Mouse (Mus musculus): ENCODE data around the gene Pim2. TPM values are rescaled to one million over a fixed set of nuclear protein-coding genes. Genes with fewer than 3 reads are reported as not detected.

Pim2 gene
- polyA plus RNA-seq (2015; fragmentation: Nextera tagmentation; extraction: Ambion mirVana), result 13.0 and 13.3 TPM in 2 replicates

DNA sequence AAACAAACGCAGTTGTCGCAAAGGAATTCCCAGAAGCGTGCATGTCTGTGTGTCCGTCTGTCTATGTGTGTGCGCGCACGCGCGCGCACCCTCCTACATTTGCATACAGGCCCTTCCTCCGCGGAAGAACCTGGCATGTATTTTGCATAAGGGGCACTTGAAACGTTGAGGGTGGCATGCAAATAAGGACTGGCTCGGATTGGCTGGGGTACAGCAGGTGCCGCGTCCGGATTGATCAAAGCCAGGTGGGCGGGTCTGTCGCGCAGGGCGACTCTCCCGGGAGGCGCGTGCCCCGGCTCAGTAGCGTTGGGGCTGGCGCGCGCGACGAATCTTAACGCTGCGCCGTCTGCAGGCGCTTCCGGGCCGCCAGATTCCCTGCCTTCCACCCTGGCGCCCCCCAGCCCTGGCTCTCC is at the start of gene Pim2:
Gene Pim2, plus strand, starts transcription at position 256 of the 413 bp plus-strand sequence.
- no peaks in the 10 kb centered on the region for H3K9me3 ChIP-seq (replicated peaks)
- peak; percentile 93 for ATAC-seq
- peaks cover 10% of the 10 kb centered on the region; the same call in 1 of the 2 replicates for H3K4me1 ChIP-seq
- peaks cover 19% of the 10 kb centered on the region for H3K36me3 ChIP-seq (ENCODE audit: poor library complexity, severe bottlenecking)
- whole genome bisulfite sequencing, result 14% methylated on average over 31 of the region's 38 CpGs
- no peaks in the 10 kb centered on the region for H3K27me3 ChIP-seq
- H3K4me3 ChIP-seq, result peak within 1 kb of the TSS; percentile 49
- peak within 1 kb of the TSS; percentile 68 for H3K9ac ChIP-seq
- no peak within 1 kb of the TSS; the same call in 1 of the 2 replicates for H3K27ac ChIP-seq
- peak within 1 kb of the TSS; percentile 85 for H3K4me2 ChIP-seq

DNA sequence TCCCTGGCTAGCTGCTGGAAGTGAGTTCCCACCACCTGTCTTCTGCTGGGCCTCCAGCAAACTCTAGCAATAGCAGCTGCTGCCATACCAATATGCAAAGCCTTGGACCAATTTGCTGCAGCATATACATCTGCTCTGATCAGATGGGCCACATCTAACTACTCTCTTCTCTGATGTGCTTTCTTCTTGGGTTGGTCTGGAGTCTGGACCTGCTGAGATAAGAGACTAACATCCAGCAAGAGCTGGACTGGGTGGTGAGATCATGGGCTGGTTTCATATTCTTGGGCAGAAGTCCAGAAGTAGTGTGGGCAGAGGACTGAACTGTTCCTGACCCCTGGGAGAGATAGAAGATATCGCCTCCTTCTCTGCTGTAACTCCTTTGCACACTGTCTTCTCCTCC is 40.9 kb upstream of the Pim2 start:
- WGBS, result 100% methylated on average over 1 of the region's 1 CpGs
- H3K36me3 ChIP-seq (ENCODE audit: poor library complexity, severe bottlenecking), result no peaks in the 10 kb centered on the region

DNA sequence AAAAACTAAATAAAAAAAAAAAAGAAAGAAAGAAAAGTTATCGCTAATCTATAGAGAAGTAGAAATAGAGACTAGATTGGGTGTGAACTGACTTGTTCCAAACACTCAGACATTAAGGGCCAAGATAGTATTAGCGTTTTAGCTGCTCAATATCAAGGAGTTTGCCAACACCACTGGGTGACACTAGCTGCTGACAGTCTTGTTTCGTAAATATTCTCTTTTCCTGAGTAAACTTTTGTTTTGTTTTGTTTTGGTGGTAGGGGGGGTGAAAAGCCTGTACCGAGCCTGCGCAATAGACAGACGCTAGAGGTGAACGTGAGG is 37.3 kb upstream of the Pim2 start:
- ATAC-seq, result no peak; the same call in 1 of the 2 replicates
- Histone ChIP-seq H3K4me1 (peaks cover 21% of the 10 kb centered on the region), H3K9ac (no peak overlapping the region), H3K9me3 (replicated peaks) (no peaks in the 10 kb centered on the region), H3K4me3 (peak overlapping the region; percentile 75), H3K36me3 (ENCODE audit: poor library complexity, severe bottlenecking) (no peaks in the 10 kb centered on the region), H3K27ac (no peak overlapping the region), H3K4me2 (peak overlapping the region; percentile 51), H3K27me3 (no peaks in the 10 kb centered on the region)
- 19% methylated on average over 7 of the region's 7 CpGs for WGBS

More for the DNA sequence above, 40.9 kb upstream of the Pim2 start:
- no peak overlapping the region for H3K9ac ChIP-seq
- H3K4me2 ChIP-seq, result no peak overlapping the region
- no peak for ATAC-seq
- no peaks in the 10 kb centered on the region for H3K9me3 ChIP-seq (replicated peaks)
- no peak overlapping the region for H3K27ac ChIP-seq
- no peaks in the 10 kb centered on the region for H3K4me1 ChIP-seq
- no peak overlapping the region for H3K4me3 ChIP-seq
- no peaks in the 10 kb centered on the region for H3K27me3 ChIP-seq

DNA sequence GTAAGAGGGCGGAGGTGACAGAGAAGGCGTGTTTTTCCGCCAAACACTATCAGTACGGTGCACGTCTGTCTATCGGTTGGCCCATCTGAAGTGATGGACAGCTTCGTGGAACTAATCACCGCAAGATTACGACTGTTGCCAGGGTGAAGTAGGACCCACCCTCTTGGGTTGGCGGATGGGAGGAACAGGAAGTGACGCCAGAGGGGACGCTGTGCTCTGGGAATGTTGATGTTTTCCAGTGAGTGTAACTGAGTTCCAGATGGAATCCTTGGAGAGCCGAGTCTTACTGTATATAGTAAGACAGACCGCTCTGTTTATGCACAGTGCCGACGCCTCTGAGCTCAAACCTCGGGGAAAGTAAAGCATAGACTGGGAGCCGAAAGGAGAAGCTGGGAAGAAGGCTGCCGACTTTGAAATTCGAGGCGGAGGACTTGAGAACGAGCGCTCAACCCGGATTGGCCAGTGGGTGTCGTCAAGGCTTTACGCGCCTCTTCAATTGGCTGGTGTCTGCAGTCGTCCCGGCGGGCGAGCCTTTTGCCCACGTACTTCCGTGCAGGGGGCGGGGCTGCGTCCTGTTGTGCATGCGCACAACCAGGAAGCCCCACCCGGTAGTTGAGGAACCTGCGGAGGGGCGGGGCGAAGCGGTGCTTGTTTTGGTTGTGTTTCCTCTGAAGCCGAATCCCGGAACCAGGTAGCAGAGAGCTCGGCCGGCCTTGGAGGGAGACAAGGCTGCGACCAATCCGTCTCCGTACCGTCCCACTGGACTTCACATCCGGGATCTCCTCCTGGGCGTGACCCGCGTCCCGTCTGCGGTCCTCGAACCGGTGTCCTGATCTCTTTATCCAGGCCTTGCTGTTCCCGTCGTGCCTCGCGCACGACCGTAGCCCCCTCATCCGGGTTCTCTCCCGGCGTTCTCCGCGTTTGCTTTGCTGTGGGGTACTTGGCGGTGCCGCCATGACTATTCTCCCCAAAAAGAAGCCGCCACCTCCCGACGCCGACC is 36.6 kb upstream of the Pim2 start, which contains the start of gene Otud5:
Gene Otud5, plus strand, starts transcription at position 202 of the 1,000 bp plus-strand sequence.
- H3K27ac ChIP-seq, result peak within 1 kb of the TSS; percentile 85
- ATAC-seq, result peak; percentile 99
- no peaks in the 10 kb centered on the region for H3K9me3 ChIP-seq (replicated peaks)
- peaks cover 21% of the 10 kb centered on the region for H3K4me1 ChIP-seq
- H3K9ac ChIP-seq, result peak within 1 kb of the TSS; percentile 84
- no peaks in the 10 kb centered on the region for H3K27me3 ChIP-seq
- H3K36me3 ChIP-seq (ENCODE audit: poor library complexity, severe bottlenecking), result no peaks in the 10 kb centered on the region
- WGBS, result 15% methylated on average over 71 of the region's 74 CpGs
- H3K4me3 ChIP-seq, result peak within 1 kb of the TSS; percentile 75
- H3K4me2 ChIP-seq, result peak within 1 kb of the TSS; percentile 77

DNA sequence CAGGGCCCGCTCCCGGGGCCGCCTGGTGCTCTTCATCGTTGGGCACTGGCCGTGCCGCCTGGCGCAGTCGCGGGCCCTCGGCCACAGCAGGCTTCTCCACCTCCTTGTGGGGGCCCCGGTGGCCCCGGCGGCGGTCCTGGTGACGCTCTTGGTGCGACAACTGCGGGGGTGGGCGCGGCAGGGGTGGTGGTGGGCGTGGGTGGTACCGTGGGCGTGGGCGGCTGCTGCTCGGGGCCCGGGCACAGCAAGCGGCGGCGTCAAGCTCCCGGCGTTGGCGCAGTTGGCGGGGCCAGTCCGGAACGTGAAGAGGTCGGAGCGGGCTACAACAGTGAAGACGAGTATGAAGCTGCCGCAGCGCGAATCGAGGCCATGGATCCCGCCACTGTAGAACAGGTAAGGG is 35.7 kb upstream of the Pim2 start:
- Histone ChIP-seq H3K4me1 (peaks cover 21% of the 10 kb centered on the region), H3K4me2 (peak overlapping the region; percentile 77), H3K36me3 (ENCODE audit: poor library complexity, severe bottlenecking) (no peaks in the 10 kb centered on the region), H3K27me3 (no peaks in the 10 kb centered on the region), H3K4me3 (peak overlapping the region; percentile 75), H3K9me3 (replicated peaks) (no peaks in the 10 kb centered on the region), H3K9ac (peak overlapping the region; percentile 84), H3K27ac (peak overlapping the region; percentile 85)
- WGBS, result 30% methylated on average over 26 of the region's 42 CpGs
- no peak for ATAC-seq

DNA sequence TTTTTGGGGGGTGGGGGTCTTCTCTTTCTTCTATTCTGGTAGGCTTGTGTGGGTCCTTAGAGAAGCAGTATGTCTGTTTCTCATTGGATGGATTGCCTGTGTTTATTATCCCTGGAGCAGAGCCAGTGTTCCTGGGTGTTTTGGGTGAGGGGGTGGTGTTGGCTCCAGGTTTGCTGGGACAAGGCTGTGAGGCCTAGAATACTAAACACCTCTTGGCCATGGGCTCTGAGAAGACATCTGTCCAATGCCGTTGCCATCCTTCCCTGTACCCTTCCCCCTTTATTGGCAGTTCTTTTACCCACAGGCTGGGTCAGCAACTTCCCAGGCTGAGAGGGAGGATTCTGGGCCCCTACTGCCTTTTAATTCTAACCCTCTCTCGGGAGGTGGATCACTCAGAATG is 30.2 kb upstream of the Pim2 start:
- no peak for ATAC-seq
- Histone ChIP-seq H3K27ac (no peak overlapping the region), H3K9me3 (replicated peaks) (no peaks in the 10 kb centered on the region), H3K4me1 (peaks cover 18% of the 10 kb centered on the region), H3K36me3 (ENCODE audit: poor library complexity, severe bottlenecking) (0 out of 2 replicates have a peak, but pooled peaks cover 9% of the 10 kb centered on the region), H3K9ac (no peak overlapping the region), H3K4me2 (no peak overlapping the region), H3K27me3 (no peaks in the 10 kb centered on the region), H3K4me3 (no peak overlapping the region)
- 79% methylated on average over 2 of the region's 2 CpGs for WGBS

DNA sequence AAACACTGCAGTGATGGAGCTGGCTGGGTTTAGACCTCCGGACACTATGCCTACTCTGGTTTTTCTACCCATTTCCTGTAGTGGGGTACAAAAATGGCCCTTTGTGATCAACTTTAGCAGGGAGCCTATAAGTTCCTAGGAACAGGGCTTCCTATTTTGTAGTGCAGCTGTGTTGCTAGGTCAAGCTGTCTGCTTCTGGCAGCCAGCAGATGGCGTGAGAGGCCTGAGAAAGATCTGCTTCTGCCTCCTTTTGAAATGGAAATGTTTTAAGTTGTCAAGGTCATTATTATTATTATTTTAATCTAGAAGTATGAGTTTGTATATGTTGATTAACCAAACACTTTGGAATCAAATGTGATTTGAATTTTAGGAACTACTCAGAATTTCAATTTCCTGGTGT is 23.5 kb upstream of the Pim2 start:
- Histone ChIP-seq H3K4me2 (no peak overlapping the region), H3K27me3 (no peaks in the 10 kb centered on the region), H3K4me1 (no peaks in the 10 kb centered on the region), H3K36me3 (ENCODE audit: poor library complexity, severe bottlenecking) (0 out of 2 replicates have a peak, but pooled peaks cover 14% of the 10 kb centered on the region), H3K4me3 (no peak overlapping the region), H3K9ac (no peak overlapping the region), H3K27ac (no peak overlapping the region), H3K9me3 (replicated peaks) (no peaks in the 10 kb centered on the region)
- no peak for ATAC-seq
- 53% methylated on average over 2 of the region's 2 CpGs for WGBS

DNA sequence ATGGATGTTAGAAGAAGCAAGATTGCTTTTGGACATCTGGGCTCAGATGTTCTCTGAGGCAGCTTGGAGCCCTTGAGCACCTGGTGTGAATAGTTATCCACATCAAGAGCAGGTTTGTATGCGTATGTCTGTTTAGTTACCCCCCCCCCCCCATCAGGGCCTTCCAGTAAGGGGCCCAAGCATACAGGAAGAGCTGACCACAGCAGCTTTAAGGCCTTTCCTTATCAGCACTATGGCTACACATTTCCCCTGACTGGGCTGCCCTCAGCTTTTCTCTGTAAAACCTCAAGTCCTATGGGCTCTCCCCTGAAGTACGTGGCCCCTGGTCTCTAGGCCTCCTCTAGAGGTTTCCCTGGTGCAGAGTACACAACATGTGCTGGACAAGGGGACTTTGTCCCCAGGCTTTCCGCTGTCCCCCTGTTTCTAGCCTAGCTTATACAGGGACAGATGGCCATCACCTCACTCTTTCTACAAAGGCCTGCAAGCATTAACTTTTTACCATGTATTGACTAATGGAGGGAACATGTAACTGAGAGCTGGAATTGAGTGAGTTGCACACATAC is 18.8 kb upstream of the Pim2 start:
- H3K9me3 ChIP-seq (replicated peaks), result no peaks in the 10 kb centered on the region
- H3K36me3 ChIP-seq (ENCODE audit: poor library complexity, severe bottlenecking), result 0 out of 2 replicates have a peak, but pooled peaks cover 5% of the 10 kb centered on the region
- H3K4me1 ChIP-seq, result no peaks in the 10 kb centered on the region
- no peaks in the 10 kb centered on the region for H3K27me3 ChIP-seq
- ATAC-seq, result no peak
- no peak overlapping the region for H3K4me2 ChIP-seq
- WGBS, result 75% methylated on average over 3 of the region's 3 CpGs
- no peak overlapping the region for H3K4me3 ChIP-seq
- no peak overlapping the region for H3K27ac ChIP-seq
- H3K9ac ChIP-seq, result no peak overlapping the region

DNA sequence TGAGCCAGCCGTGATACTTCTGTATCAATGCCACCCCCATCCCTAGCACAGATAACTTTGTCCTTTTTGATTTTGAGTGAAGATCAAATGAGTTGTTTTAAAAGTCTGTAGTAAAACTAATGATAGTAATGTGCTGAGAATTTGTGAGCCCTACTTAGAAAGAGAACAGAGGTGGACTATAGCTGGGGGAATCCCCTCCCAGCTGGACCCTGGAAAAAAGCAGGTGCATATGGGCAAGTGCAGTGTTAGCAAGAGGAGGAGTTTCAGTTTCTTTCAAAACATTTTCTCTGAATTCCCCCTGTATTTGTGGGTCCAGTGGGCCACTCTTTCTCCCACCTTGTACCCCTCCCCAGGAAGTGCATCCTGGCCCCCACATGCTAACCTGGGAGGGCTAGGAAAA is 14.9 kb upstream of the Pim2 start:
- 88% methylated on average over 1 of the region's 1 CpGs for WGBS
- no peak overlapping the region for H3K4me3 ChIP-seq
- no peaks in the 10 kb centered on the region for H3K27me3 ChIP-seq
- H3K4me2 ChIP-seq, result no peak overlapping the region
- peaks cover 14% of the 10 kb centered on the region; the same call in 1 of the 2 replicates for H3K36me3 ChIP-seq (ENCODE audit: poor library complexity, severe bottlenecking)
- H3K27ac ChIP-seq, result no peak overlapping the region
- H3K9me3 ChIP-seq (replicated peaks), result no peaks in the 10 kb centered on the region
- H3K9ac ChIP-seq, result no peak overlapping the region
- ATAC-seq, result no peak
- no peaks in the 10 kb centered on the region for H3K4me1 ChIP-seq

DNA sequence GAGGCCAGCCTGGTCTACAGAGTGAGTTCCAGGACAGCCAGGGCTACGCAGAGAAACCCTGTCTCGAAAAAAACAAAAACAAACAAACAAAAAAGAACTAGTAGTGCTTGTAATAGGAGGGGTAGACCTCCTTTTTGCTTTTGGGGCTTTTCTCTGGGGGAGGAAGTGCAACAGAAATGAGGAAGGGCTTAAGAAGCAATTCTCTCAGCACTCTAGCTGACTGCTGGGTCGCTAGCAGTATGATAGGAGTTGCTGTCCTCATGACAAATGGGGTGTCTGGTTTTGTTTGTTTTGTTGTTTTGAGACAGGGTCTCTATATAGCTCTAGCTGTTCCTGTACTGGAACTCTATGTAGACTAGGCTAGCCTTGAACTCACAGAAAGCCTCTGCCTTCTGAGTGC is 13.5 kb upstream of the Pim2 start:
- no peak for ATAC-seq
- no peak overlapping the region for H3K9ac ChIP-seq
- 79% methylated on average over 3 of the region's 3 CpGs for WGBS

DNA sequence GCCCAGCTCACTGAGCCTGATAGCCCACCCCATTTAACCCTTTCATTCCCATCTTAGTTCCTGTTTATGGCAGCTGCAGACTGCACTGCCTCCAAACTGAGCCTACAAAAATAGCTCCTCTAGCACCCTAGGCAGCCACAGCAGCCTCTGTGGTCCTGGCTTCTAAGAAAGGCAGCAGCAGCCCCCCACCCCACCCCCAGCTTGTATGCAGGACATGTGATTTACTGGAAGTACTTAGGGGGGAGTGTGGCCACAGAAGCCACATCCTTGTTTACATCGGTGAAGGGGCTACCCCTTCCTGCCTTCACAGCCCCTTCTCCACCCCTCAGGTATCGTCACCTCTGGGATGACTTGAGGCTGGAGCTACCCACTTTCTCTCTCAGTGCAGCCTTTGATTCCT is 12.7 kb upstream of the Pim2 start:
- H3K9me3 ChIP-seq (replicated peaks), result no peaks in the 10 kb centered on the region
- H3K4me2 ChIP-seq, result no peak overlapping the region
- no peak overlapping the region for H3K9ac ChIP-seq
- WGBS, result 74% methylated on average over 2 of the region's 2 CpGs
- peaks cover 8% of the 10 kb centered on the region; the same call in 1 of the 2 replicates for H3K4me1 ChIP-seq
- H3K27me3 ChIP-seq, result no peaks in the 10 kb centered on the region
- no peak overlapping the region for H3K4me3 ChIP-seq
- H3K36me3 ChIP-seq (ENCODE audit: poor library complexity, severe bottlenecking), result peaks cover 14% of the 10 kb centered on the region; the same call in 1 of the 2 replicates
- no peak overlapping the region for H3K27ac ChIP-seq
- no peak for ATAC-seq

More for the DNA sequence above, 13.5 kb upstream of the Pim2 start:
- H3K27ac ChIP-seq, result no peak overlapping the region
- no peak overlapping the region for H3K4me2 ChIP-seq
- H3K4me3 ChIP-seq, result no peak overlapping the region
- H3K27me3 ChIP-seq, result no peaks in the 10 kb centered on the region
- H3K36me3 ChIP-seq (ENCODE audit: poor library complexity, severe bottlenecking), result peaks cover 14% of the 10 kb centered on the region; the same call in 1 of the 2 replicates
- peaks cover 1% of the 10 kb centered on the region; the same call in 1 of the 2 replicates for H3K4me1 ChIP-seq
- no peaks in the 10 kb centered on the region for H3K9me3 ChIP-seq (replicated peaks)

DNA sequence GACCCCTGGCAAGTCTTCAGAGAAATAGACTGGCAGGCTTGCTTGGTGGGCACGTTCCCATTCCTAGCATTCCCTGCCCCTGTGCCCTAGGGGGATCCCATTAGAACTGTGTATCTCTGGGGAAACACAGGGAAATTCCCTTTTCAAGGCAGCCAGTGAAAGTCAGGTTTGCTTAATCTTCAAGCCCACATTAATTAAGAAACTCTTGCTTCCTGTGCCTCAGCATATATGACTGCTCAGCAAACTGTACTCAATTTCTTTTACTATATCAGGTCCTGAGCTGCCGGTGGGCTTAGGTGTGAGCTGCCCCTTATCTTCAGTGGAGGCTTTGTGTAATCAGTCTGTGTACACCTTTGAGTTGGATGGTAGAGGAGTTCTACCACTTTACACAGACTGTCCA is 12.3 kb upstream of the Pim2 start:
- Histone ChIP-seq H3K36me3 (ENCODE audit: poor library complexity, severe bottlenecking) (peaks cover 14% of the 10 kb centered on the region; the same call in 1 of the 2 replicates), H3K27me3 (no peaks in the 10 kb centered on the region), H3K9me3 (replicated peaks) (no peaks in the 10 kb centered on the region), H3K4me3 (no peak overlapping the region), H3K27ac (no peak overlapping the region), H3K4me1 (peaks cover 8% of the 10 kb centered on the region; the same call in 1 of the 2 replicates), H3K9ac (no peak overlapping the region), H3K4me2 (no peak overlapping the region)
- ATAC-seq, result no peak
- 66% methylated on average over 2 of the region's 2 CpGs for WGBS
